Mouse (Mus musculus): ENCODE results near the gene Dio1. TPM values are rescaled to one million over a fixed set of nuclear protein-coding genes. Genes with fewer than 3 reads are reported as not detected.

Gene Dio1
- polyA plus RNA-seq, 1 experiment from 2014 or later, result not detected

DNA sequence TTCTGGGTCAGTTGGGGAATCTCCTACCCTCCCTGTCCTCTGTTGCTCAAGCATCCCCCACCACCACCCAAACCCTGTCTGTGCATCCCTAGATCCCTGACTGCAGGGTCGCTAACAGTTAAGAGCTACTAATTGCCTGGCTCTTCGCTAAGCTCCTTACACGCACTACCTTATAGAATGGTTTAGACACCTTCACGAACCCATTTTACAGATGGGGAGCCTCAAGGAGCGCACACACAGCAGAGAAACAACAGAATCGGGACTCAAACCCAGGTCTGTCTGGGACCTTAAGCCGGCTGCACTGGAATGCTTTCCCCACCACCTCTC, 7.5 kb upstream of the Dio1 start:
- Histone ChIP-seq H3K4me1 (ENCODE audit: control insufficient read depth, insufficient read depth, low read length) (peaks cover 9% of the 10 kb centered on the region; the same call in 1 of the 2 replicates), H3K27ac (replicated peaks; ENCODE audit: low read depth, low read length) (no peak overlapping the region), H3K4me2 (ENCODE audit: low read depth, low read length) (peak overlapping the region; percentile 80), H3K36me3 (ENCODE audit: control insufficient read depth, insufficient read depth, low read length) (peaks cover 20% of the 10 kb centered on the region), H3K9ac (ENCODE audit: low read depth, low read length) (peak overlapping the region; percentile 68), H3K27me3 (replicated peaks; ENCODE audit: control insufficient read depth, insufficient read depth, low read length) (no peaks in the 10 kb centered on the region), H3K4me3 (ENCODE audit: low read depth, low read length) (peak overlapping the region; percentile 63), H3K9me3 (ENCODE audit: control insufficient read depth, low read length) (no peaks in the 10 kb centered on the region)
- DNase-seq (ENCODE audit: low spot score) (no peak), ATAC-seq (ENCODE audit: low read depth) (no peak; the same call in 1 of the 2 replicates)
- 9% methylated on average over 7 of the region's 7 CpGs for WGBS

DNA sequence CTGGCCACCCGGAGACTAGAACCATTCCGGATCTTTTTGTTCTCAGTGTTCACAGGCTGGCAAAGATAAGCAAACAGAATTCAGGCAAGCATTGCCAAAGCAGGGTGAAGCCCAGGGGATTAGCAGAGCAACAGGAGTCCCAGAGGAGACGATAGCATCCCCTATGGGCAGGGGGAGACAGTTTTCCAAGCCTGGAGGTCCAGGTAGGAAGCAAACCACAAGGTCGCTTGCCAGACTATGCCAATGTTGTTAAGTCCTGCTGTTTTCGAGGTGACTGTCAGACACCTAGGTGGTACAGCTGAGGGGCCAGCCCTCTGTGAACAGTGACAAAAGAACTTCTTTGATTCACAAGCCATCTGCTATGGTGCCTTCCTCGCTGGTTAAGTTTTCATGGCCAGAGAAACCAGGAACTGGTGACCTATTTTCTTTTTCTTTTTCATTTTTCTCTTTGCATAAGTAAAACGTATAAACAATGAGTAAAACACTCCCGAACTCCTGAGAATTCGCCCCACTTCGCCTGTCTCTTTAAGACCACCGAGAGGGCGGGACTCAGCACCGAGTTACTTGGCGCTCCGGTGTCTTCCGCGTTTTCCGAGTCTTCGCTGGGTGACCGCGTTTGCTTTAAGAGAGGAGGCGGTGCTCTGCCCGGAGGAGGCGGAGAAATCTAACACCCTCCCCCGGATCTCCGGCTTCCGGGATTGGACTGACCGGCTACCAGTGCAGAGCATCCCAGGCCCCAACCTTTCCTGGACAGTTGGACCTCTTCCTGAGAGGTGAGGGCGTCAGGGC, 6.9 kb upstream of the Dio1 start, which contains the start of gene Yipf1:
Gene Yipf1, plus strand, starts transcription at position 674 of the 789 bp plus-strand sequence.
- Histone ChIP-seq H3K27ac (replicated peaks; ENCODE audit: low read depth, low read length) (peak within 1 kb of the TSS; percentile 62), H3K9ac (ENCODE audit: low read depth, low read length) (peak within 1 kb of the TSS; percentile 68), H3K9me3 (ENCODE audit: control insufficient read depth, low read length) (no peaks in the 10 kb centered on the region), H3K4me2 (ENCODE audit: low read depth, low read length) (peak within 1 kb of the TSS; percentile 80), H3K36me3 (ENCODE audit: control insufficient read depth, insufficient read depth, low read length) (peaks cover 15% of the 10 kb centered on the region; the same call in 1 of the 2 replicates), H3K4me1 (ENCODE audit: control insufficient read depth, insufficient read depth, low read length) (peaks cover 9% of the 10 kb centered on the region; the same call in 1 of the 2 replicates), H3K27me3 (replicated peaks; ENCODE audit: control insufficient read depth, insufficient read depth, low read length) (no peaks in the 10 kb centered on the region), H3K4me3 (ENCODE audit: low read depth, low read length) (peak within 1 kb of the TSS; percentile 63)
- peak; percentile 96 for ATAC-seq (ENCODE audit: low read depth)
- peak; percentile 97 for DNase-seq (ENCODE audit: low spot score)
- WGBS, result under 1% methylated on average over 29 of the region's 29 CpGs

DNA sequence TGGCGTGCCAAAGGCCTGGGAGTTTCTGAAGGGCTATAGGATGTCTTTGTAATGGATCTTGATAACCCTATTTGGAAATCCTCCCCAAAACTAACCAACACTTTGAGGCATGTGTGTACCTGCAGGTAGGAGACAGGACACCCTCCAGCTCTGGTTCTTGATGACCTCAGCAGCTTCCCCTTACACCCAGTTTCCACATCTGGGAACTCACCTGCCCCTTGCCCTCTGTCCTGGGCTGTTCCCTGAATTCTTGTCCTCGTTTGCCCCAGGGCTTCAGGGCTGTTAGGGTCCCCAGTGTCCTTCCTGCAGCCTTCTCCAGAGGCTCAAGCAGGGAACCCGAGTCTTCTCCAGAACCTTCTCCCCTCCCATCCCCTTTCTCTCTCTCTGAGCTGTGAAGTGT, 3.4 kb downstream of the Dio1 start:
- H3K27ac ChIP-seq (replicated peaks; ENCODE audit: low read depth, low read length), result no peak overlapping the region
- DNase-seq (ENCODE audit: low spot score) (no peak), ATAC-seq (ENCODE audit: low read depth) (no peak)
- H3K27me3 ChIP-seq (replicated peaks; ENCODE audit: control insufficient read depth, insufficient read depth, low read length), result no peaks in the 10 kb centered on the region
- no peak overlapping the region for H3K4me2 ChIP-seq (ENCODE audit: low read depth, low read length)
- H3K36me3 ChIP-seq (ENCODE audit: control insufficient read depth, insufficient read depth, low read length), result no peaks in the 10 kb centered on the region
- no peak overlapping the region for H3K9ac ChIP-seq (ENCODE audit: low read depth, low read length)
- no peak overlapping the region for H3K4me3 ChIP-seq (ENCODE audit: low read depth, low read length)
- H3K4me1 ChIP-seq (ENCODE audit: control insufficient read depth, insufficient read depth, low read length), result no peaks in the 10 kb centered on the region
- H3K9me3 ChIP-seq (ENCODE audit: control insufficient read depth, low read length), result no peaks in the 10 kb centered on the region
- 49% methylated on average over 3 of the region's 3 CpGs for WGBS

DNA sequence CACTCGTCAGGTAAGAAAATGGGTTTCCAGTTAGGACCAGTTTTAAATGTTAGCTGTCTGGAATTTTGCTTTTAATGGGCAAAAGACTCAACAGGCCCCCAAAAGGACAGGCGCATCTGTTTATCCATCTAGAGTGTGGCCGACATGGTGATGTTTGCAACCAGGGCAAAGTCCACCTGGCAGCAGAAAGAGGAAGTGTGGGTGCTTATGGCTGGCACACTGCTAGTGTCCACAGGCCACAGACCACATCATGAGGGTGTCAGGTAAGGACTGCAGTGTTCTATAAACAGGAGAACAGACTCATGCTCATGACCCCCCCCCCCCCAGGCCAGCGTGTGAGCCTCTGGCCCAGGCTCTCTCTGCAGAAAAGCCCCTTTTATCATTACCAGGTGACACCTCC, 4.1 kb downstream of the Dio1 start:
- no peak overlapping the region for H3K9ac ChIP-seq (ENCODE audit: low read depth, low read length)
- H3K4me3 ChIP-seq (ENCODE audit: low read depth, low read length), result no peak overlapping the region
- ATAC-seq (ENCODE audit: low read depth) (no peak), DNase-seq (ENCODE audit: low spot score) (no peak)
- H3K4me1 ChIP-seq (ENCODE audit: control insufficient read depth, insufficient read depth, low read length), result no peaks in the 10 kb centered on the region
- H3K36me3 ChIP-seq (ENCODE audit: control insufficient read depth, insufficient read depth, low read length), result no peaks in the 10 kb centered on the region
- WGBS, result 74% methylated on average over 4 of the region's 4 CpGs
- no peak overlapping the region for H3K27ac ChIP-seq (replicated peaks; ENCODE audit: low read depth, low read length)
- no peaks in the 10 kb centered on the region for H3K9me3 ChIP-seq (ENCODE audit: control insufficient read depth, low read length)
- no peak overlapping the region for H3K4me2 ChIP-seq (ENCODE audit: low read depth, low read length)
- no peaks in the 10 kb centered on the region for H3K27me3 ChIP-seq (replicated peaks; ENCODE audit: control insufficient read depth, insufficient read depth, low read length)

DNA sequence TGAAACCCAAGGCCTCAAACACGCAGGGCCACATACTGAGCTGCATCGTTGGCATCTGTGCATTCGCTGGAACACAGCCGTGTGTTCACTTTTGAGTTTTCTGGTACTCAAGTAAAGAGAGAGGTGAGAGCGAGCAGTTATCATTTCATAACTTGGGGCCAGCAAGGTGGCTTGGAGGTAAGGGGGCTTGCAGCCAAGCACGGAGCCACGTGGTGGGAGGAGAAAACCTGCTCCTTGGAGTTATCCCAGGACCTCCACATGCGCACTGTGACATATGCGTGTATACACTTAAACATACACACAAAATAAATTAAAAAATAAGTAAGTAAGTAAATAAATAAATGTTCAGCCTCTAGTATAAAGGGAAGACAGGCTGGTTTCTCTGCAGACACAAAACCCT, 4.7 kb downstream of the Dio1 start:
- no peak for ATAC-seq (ENCODE audit: low read depth)
- Histone ChIP-seq H3K4me1 (ENCODE audit: control insufficient read depth, insufficient read depth, low read length) (no peaks in the 10 kb centered on the region), H3K9me3 (ENCODE audit: control insufficient read depth, low read length) (no peaks in the 10 kb centered on the region), H3K4me2 (ENCODE audit: low read depth, low read length) (no peak overlapping the region), H3K27me3 (replicated peaks; ENCODE audit: control insufficient read depth, insufficient read depth, low read length) (no peaks in the 10 kb centered on the region), H3K27ac (replicated peaks; ENCODE audit: low read depth, low read length) (no peak overlapping the region), H3K36me3 (ENCODE audit: control insufficient read depth, insufficient read depth, low read length) (no peaks in the 10 kb centered on the region), H3K4me3 (ENCODE audit: low read depth, low read length) (no peak overlapping the region), H3K9ac (ENCODE audit: low read depth, low read length) (no peak overlapping the region)
- 82% methylated on average over 9 of the region's 9 CpGs for WGBS
- no peak for DNase-seq (ENCODE audit: low spot score)

DNA sequence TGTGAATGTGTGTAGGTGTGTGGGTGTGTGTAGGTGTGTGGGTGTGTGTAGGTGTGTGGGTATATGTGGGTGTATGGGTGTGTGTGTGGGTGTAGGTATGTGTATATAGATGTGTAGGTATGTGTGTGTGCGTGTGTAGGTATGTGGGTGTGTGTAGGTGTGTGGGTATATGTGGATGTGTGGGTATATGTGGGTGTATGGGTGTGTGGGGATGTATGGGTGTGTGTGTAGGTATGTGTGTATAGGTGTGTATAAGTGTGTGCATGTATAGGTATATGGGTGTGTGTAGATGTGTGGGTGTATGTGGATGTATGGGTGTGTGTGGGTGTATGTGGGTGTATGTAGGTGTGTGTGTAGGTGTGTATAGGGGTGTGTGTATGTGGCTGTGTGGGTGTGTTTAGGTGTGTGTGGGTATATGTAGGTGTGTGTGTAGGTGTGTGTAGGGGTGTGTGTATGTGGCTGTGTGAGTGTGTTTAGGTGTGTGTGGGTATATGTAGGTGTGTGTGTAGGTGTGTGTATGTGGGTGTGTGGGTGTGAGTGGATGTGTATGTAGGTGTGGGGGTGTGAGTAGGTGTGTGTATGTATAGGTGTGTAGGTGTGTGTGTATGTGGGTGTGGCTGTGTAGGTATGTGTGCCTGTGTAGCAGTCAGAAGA, 5.9 kb downstream of the Dio1 start:
- ATAC-seq (ENCODE audit: low read depth) (no peak), DNase-seq (ENCODE audit: low spot score) (no peak)
- 100% methylated on average over 1 of the region's 1 CpGs for WGBS
- H3K9ac ChIP-seq (ENCODE audit: low read depth, low read length), result no peak overlapping the region
- H3K9me3 ChIP-seq (ENCODE audit: control insufficient read depth, low read length), result no peaks in the 10 kb centered on the region
- H3K4me2 ChIP-seq (ENCODE audit: low read depth, low read length), result no peak overlapping the region
- no peaks in the 10 kb centered on the region for H3K4me1 ChIP-seq (ENCODE audit: control insufficient read depth, insufficient read depth, low read length)
- H3K36me3 ChIP-seq (ENCODE audit: control insufficient read depth, insufficient read depth, low read length), result no peaks in the 10 kb centered on the region
- H3K27me3 ChIP-seq (replicated peaks; ENCODE audit: control insufficient read depth, insufficient read depth, low read length), result no peaks in the 10 kb centered on the region
- H3K27ac ChIP-seq (replicated peaks; ENCODE audit: low read depth, low read length), result no peak overlapping the region
- no peak overlapping the region for H3K4me3 ChIP-seq (ENCODE audit: low read depth, low read length)

DNA sequence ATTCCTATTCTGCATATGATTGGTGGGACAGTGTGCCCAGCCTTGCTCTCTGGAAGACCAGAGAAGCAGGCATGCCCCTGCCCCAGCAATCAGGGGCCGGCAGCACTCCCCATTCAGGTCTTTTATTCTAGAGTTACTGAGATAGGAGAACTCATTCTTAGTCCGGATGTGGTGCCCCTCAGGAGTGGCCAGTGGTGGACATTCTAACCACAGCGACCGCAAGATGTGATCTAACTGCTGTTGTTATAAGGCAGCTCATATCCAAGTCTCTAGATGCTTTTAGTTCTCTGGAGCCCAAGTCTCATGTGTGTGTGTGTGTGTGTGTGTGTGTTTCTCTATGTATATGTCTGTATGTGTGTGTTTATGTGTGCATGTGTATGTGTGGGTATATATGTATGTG, 6.6 kb downstream of the Dio1 start:
- DNase-seq (ENCODE audit: low spot score), result no peak
- Histone ChIP-seq H3K4me2 (ENCODE audit: low read depth, low read length) (no peak overlapping the region), H3K9me3 (ENCODE audit: control insufficient read depth, low read length) (no peaks in the 10 kb centered on the region), H3K4me3 (ENCODE audit: low read depth, low read length) (no peak overlapping the region), H3K4me1 (ENCODE audit: control insufficient read depth, insufficient read depth, low read length) (no peaks in the 10 kb centered on the region), H3K27ac (replicated peaks; ENCODE audit: low read depth, low read length) (no peak overlapping the region), H3K36me3 (ENCODE audit: control insufficient read depth, insufficient read depth, low read length) (no peaks in the 10 kb centered on the region), H3K9ac (ENCODE audit: low read depth, low read length) (no peak overlapping the region), H3K27me3 (replicated peaks; ENCODE audit: control insufficient read depth, insufficient read depth, low read length) (no peaks in the 10 kb centered on the region)
- ATAC-seq (ENCODE audit: low read depth), result no peak
- WGBS, result 66% methylated on average over 4 of the region's 4 CpGs

DNA sequence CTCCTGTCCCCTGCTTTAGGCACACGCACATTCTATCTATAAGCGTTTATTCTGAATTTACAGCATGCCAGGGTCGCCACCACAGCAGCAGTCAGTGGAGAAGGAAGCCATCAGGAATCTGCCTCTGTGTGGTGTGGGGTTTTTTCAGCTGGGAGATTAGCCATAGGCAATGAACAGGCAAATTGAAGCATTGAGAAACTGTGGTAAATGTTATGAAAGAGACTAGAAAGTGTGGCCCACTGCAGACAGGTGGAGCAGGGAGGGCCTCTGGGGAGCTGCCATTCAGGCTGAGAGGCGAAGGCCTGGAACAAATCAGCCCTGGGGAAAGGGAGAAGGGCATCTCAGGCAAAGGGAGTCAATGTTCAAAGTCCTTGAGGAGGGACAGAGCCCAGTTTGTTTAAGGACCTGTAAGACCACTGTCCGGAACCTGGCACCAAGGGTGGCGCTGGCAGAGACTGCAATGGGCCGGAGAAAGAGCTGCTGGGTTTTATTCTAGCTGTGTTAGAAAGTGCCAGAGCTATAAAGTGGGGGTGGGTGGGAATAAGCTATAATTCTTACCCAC, 7.1 kb downstream of the Dio1 start:
- no peak for DNase-seq (ENCODE audit: low spot score)
- ATAC-seq (ENCODE audit: low read depth), result no peak
- H3K27me3 ChIP-seq (replicated peaks; ENCODE audit: control insufficient read depth, insufficient read depth, low read length), result no peaks in the 10 kb centered on the region
- no peak overlapping the region for H3K27ac ChIP-seq (replicated peaks; ENCODE audit: low read depth, low read length)
- H3K4me1 ChIP-seq (ENCODE audit: control insufficient read depth, insufficient read depth, low read length), result no peaks in the 10 kb centered on the region
- no peaks in the 10 kb centered on the region for H3K9me3 ChIP-seq (ENCODE audit: control insufficient read depth, low read length)
- 79% methylated on average over 7 of the region's 7 CpGs for WGBS
- H3K36me3 ChIP-seq (ENCODE audit: control insufficient read depth, insufficient read depth, low read length), result no peaks in the 10 kb centered on the region
- no peak overlapping the region for H3K4me3 ChIP-seq (ENCODE audit: low read depth, low read length)
- H3K9ac ChIP-seq (ENCODE audit: low read depth, low read length), result no peak overlapping the region
- no peak overlapping the region for H3K4me2 ChIP-seq (ENCODE audit: low read depth, low read length)
